Mouse (Mus musculus) liver, embryonic 15.5 days (tissue): ENCODE measurements at regions not wholly inside any gene's neighbourhood (a gene's known extent, or its start where the extent isn't known, plus 50 kb on each side); places are given as distances from the start of the nearest gene placed in this dataset.
A peak's percentile ranks its signal among the peaks of the same experiment; 100 is the strongest.

Source experiments
- ATAC-seq: fragments of 200-750 bp; cut with Nextera tagmentation; 2 replicates; pipeline ENCODE4 v1.8.0; 2017; ENCODE audit warnings: moderate number of reproducible peaks, mild to moderate bottlenecking, moderate library complexity; ENCODE audit not compliant: insufficient read depth
- H3K27ac ChIP-seq: fragments of 300-500 bp; sonication (generic); replicated peaks from 2 replicates; pipeline ENCODE4 v1.5.1; 2015; ENCODE audit warnings: mild to moderate bottlenecking, inconsistent platforms
- H3K27me3 ChIP-seq: fragments of 300-500 bp; sonication (generic); 2 replicates; pipeline ENCODE4 v1.6.1; 2015; ENCODE audit warnings: mild to moderate bottlenecking, inconsistent platforms
- H3K36me3 ChIP-seq: fragments of 300-500 bp; sonication (generic); replicated peaks from 2 replicates; pipeline ENCODE4 v1.6.1; 2015; ENCODE audit warnings: moderate library complexity, mild to moderate bottlenecking, inconsistent platforms
- H3K4me1 ChIP-seq: fragments of 300-500 bp; sonication (generic); replicated peaks from 2 replicates; pipeline ENCODE4 v1.6.1; 2015; ENCODE audit warnings: inconsistent platforms
- H3K4me2 ChIP-seq: fragments of 300-500 bp; sonication (generic); 2 replicates; pipeline ENCODE4 v1.6.1; 2015; ENCODE audit warnings: moderate library complexity, mild to moderate bottlenecking, inconsistent platforms
- H3K4me3 ChIP-seq: fragments of 300-500 bp; sonication (generic); replicated peaks from 2 replicates; pipeline ENCODE4 v1.5.1; 2015; ENCODE audit warnings: mild to moderate bottlenecking, inconsistent platforms
- H3K9ac ChIP-seq: fragments of 300-500 bp; sonication (generic); 2 replicates; pipeline ENCODE4 v1.6.1; 2015; ENCODE audit warnings: moderate library complexity, mild to moderate bottlenecking, inconsistent platforms
- H3K9me3 ChIP-seq: fragments of 300-500 bp; sonication (generic); replicated peaks from 2 replicates; pipeline ENCODE4 v1.6.1; 2016; ENCODE audit warnings: inconsistent platforms
- WGBS: fragments of 180-500 bp; shearing (Covaris S2); methylation state at CpG from one replicate; pipeline ENCODE4 v1.1.7; 2015; ENCODE audit warnings: mixed read lengths; ENCODE audit not compliant: insufficient replicate concordance; 5-methylcytosine and 5-hydroxymethylcytosine counted together

DNA sequence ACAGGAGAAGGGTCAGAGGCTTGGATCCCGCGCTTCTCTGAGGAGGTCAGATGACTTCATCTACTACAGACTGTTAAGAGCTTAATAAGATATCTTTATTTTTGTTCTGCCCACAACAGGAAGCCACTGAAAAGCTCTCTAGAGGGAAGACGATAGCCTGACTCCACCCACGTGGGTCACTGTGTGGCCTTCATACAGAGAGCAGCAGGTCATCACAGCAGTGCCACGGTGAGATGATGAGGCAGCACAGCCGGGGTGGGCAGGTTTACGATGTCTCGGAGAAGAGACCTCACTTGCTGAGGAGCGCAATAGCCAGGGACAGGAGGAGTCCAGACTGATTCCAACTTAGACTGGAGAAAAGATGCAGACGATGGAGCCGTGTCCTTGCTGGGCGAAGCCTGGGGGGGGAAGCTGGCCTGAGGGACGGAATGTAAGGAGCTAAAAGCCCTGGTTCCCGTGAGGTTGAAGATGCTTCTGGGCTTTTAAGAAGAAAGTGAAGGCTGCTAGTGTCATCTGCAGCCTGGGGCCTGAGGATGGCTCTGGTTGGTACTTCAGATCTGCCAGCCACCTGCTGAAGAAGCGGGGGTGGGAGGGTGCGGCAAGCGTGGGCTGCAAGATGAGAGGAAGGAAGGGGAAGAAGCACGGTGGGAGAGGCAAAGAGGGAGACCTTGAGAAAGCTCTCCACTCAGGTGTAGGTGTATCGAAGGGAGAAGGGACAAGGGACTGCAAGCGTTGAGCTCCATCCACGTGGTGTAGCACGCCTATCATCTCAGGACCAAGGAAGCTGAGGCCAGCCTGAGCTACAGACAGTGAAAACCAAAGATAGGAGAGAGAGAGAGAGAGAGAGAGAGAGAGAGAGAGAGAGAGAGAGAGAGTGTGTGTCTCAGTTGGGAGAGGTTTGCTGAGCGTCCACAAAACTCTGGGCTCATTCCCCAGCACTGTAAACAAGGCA lies 221.9 kb upstream of the Amigo2 start:
- peak; percentile 34; the same call in 1 of the 2 replicates for ATAC-seq
- no peak overlapping the region for H3K4me2 ChIP-seq
- H3K9me3 ChIP-seq, result no peaks in the 10 kb centered on the region

GRCm38 (mm10) chr15:97467781-97468485 lies 220.8 kb upstream of the Amigo2 start:
- Histone ChIP-seq H3K4me3 (no peak overlapping the region), H3K27me3 (no peaks in the 10 kb centered on the region), H3K36me3 (no peaks in the 10 kb centered on the region), H3K4me1 (0 out of 2 replicates have a peak, but pooled peaks cover 2% of the 10 kb centered on the region), H3K9ac (no peak overlapping the region), H3K4me2 (no peak overlapping the region), H3K9me3 (no peaks in the 10 kb centered on the region), H3K27ac (no peak overlapping the region)
- ATAC-seq, result no peak
- 70% methylated on average over 18 of the region's 18 CpGs for WGBS

More for the DNA sequence above, 221.9 kb upstream of the Amigo2 start:
- Histone ChIP-seq H3K4me1 (0 out of 2 replicates have a peak, but pooled peaks cover 2% of the 10 kb centered on the region), H3K4me3 (no peak overlapping the region), H3K27ac (no peak overlapping the region), H3K27me3 (no peaks in the 10 kb centered on the region), H3K9ac (no peak overlapping the region), H3K36me3 (no peaks in the 10 kb centered on the region)
- WGBS, result 37% methylated on average over 23 of the region's 23 CpGs

DNA sequence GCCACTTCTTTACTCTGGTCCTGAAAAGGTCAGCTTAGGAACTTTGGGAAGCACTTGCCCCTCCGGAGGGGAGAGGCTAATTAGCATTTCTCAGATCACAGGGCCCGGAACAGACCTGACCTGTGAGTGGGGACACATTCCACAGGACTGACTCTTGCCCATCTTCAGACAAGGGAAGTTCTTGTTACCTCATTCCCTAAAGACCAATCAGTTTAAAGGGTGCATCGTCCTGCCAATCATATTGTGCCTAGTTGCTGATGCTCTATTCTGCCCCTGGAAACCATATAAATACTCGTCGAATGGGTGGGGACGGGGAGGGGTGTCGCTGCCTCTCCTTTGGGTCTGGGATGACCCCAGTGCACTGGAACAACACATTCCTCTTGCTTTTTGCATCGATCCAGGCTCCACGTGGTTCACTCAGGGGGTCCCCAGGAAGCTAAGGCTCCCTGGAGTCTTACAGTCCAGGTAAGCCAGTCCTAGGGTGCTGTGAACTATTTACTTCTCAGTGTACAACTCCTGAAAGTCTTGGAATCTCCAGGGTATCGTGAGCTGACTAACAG lies 219.9 kb upstream of the Amigo2 start:
- H3K4me3 ChIP-seq, result no peak overlapping the region
- H3K27ac ChIP-seq, result no peak overlapping the region
- 0 out of 2 replicates have a peak, but pooled peaks cover 2% of the 10 kb centered on the region for H3K4me1 ChIP-seq
- ATAC-seq, result no peak
- WGBS, result 66% methylated on average over 10 of the region's 10 CpGs
- no peak overlapping the region for H3K9ac ChIP-seq
- no peaks in the 10 kb centered on the region for H3K27me3 ChIP-seq
- no peak overlapping the region for H3K4me2 ChIP-seq
- no peaks in the 10 kb centered on the region for H3K36me3 ChIP-seq
- no peaks in the 10 kb centered on the region for H3K9me3 ChIP-seq

GRCm38 (mm10) chr15:97466110-97466509 lies 219.0 kb upstream of the Amigo2 start:
- ATAC-seq, result no peak
- WGBS, result 36% methylated on average over 3 of the region's 3 CpGs
- no peak overlapping the region for H3K4me2 ChIP-seq

DNA sequence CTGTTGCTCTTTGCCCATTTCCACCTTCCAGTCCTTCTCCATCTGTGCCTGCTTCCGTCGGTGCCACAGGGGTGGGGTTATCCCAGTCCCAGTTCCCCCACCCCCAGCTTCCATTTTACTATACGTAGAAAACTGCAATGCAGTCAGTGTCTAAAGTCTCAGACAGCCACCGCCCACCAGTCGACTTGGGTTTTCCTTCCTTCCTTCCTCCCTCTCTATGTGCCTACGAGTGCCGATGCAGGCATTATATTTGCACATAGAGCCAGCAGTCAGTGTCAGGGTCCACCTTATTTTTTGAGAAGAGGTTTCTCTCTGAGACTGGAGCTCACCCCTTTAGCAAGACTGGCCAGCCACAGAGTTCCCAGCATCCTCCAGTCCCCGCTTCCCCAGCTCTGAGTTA lies 218.3 kb upstream of the Amigo2 start:
- WGBS, result 34% methylated on average over 8 of the region's 8 CpGs
- no peak overlapping the region for H3K27ac ChIP-seq
- H3K4me1 ChIP-seq, result 0 out of 2 replicates have a peak, but pooled peaks cover 2% of the 10 kb centered on the region
- no peaks in the 10 kb centered on the region for H3K36me3 ChIP-seq
- ATAC-seq, result no peak
- no peaks in the 10 kb centered on the region for H3K27me3 ChIP-seq
- H3K4me2 ChIP-seq, result no peak overlapping the region
- no peaks in the 10 kb centered on the region for H3K9me3 ChIP-seq
- no peak overlapping the region for H3K9ac ChIP-seq
- H3K4me3 ChIP-seq, result no peak overlapping the region

More at GRCm38 (mm10) chr15:97466110-97466509, 219.0 kb upstream of the Amigo2 start:
- Histone ChIP-seq H3K27ac (no peak overlapping the region), H3K4me3 (no peak overlapping the region), H3K9ac (no peak overlapping the region), H3K4me1 (0 out of 2 replicates have a peak, but pooled peaks cover 2% of the 10 kb centered on the region), H3K27me3 (no peaks in the 10 kb centered on the region), H3K9me3 (no peaks in the 10 kb centered on the region), H3K36me3 (no peaks in the 10 kb centered on the region)

- Histone ChIP-seq H3K4me2 (no peak overlapping the region), H3K4me1 (0 out of 2 replicates have a peak, but pooled peaks cover 2% of the 10 kb centered on the region), H3K9me3 (no peaks in the 10 kb centered on the region), H3K9ac (no peak overlapping the region), H3K27ac (no peak overlapping the region), H3K36me3 (no peaks in the 10 kb centered on the region), H3K4me3 (no peak overlapping the region), H3K27me3 (no peaks in the 10 kb centered on the region)
- WGBS, result 78% methylated on average over 9 of the region's 9 CpGs
- no peak for ATAC-seq
Observed at GRCm38 (mm10) chr15:97464737-97465136, 217.7 kb upstream of the Amigo2 start.

DNA sequence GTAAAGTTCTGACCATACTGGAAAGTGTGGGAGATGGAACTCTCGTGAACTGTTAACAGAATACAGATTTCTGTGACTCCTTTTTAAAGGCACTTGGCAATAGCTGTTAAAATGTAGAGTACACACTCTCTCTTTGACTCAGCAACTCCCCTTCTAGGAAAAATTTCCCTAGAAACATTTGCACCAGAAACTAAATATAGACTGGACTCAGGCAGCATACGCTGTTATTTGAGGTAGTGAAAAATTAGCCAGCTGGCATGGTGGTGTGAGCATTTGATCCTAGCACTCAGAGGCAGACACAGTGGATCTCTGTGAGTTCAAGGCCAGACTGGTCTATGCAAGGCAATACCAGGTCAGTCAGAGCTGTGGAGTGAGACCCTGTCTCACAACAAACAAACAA lies 215.5 kb upstream of the Amigo2 start:
- no peaks in the 10 kb centered on the region for H3K9me3 ChIP-seq
- WGBS, result 70% methylated on average over 2 of the region's 2 CpGs
- ATAC-seq, result no peak
- no peaks in the 10 kb centered on the region for H3K27me3 ChIP-seq
- no peaks in the 10 kb centered on the region for H3K36me3 ChIP-seq
- H3K27ac ChIP-seq, result no peak overlapping the region
- H3K4me3 ChIP-seq, result no peak overlapping the region
- H3K4me1 ChIP-seq, result peaks cover 11% of the 10 kb centered on the region; the same call in 1 of the 2 replicates
- H3K4me2 ChIP-seq, result no peak overlapping the region
- no peak overlapping the region for H3K9ac ChIP-seq

DNA sequence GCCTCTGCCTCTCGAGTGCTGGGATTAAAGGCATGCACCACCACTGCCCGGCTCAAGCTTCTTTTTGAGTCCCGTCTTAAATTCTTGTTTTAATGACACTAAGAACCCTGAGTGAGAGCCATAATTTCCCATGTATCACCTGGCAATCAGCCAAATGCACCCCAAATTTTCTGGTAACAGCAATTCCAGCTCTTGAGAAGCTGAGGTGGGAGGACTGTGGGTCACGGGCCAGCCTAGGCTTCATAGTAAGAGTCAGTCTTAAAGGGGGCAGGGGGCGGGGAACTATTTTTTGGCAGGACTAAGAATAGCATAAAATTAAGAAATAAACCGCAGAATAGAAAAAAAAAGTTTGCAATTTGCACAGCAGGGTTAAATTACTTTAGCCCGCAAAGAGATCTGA lies 214.9 kb upstream of the Amigo2 start:
- H3K4me2 ChIP-seq, result no peak overlapping the region
- H3K36me3 ChIP-seq, result no peaks in the 10 kb centered on the region
- H3K27me3 ChIP-seq, result no peaks in the 10 kb centered on the region
- no peak for ATAC-seq
- no peaks in the 10 kb centered on the region for H3K9me3 ChIP-seq
- H3K4me1 ChIP-seq, result peaks cover 11% of the 10 kb centered on the region; the same call in 1 of the 2 replicates
- H3K4me3 ChIP-seq, result no peak overlapping the region
- no peak overlapping the region for H3K9ac ChIP-seq
- 73% methylated on average over 7 of the region's 7 CpGs for WGBS
- H3K27ac ChIP-seq, result no peak overlapping the region

DNA sequence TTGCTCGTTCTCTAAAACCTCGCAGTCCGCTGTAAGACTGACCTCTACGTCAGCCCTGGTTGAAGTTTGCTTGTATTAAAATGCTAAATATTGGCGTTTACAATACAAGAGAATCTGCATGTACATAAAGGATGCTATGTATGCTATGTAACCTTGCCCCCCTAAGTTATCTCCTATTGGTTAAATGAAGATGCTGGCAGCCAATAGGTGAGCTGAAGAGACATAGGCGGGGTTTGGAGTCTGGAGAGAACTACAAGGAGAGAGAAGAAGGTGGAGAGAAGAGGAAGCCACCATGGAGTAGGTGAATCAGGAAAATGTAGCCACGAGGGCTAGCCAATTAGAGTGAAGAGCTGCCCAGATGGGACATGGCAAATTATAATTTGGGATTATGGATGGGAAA lies 214.0 kb upstream of the Amigo2 start:
- peaks cover 11% of the 10 kb centered on the region; the same call in 1 of the 2 replicates for H3K4me1 ChIP-seq
- H3K27ac ChIP-seq, result no peak overlapping the region
- WGBS, result 60% methylated on average over 7 of the region's 7 CpGs
- H3K4me3 ChIP-seq, result no peak overlapping the region
- H3K4me2 ChIP-seq, result no peak overlapping the region
- H3K36me3 ChIP-seq, result no peaks in the 10 kb centered on the region
- no peaks in the 10 kb centered on the region for H3K9me3 ChIP-seq
- H3K27me3 ChIP-seq, result no peaks in the 10 kb centered on the region
- no peak overlapping the region for H3K9ac ChIP-seq
- ATAC-seq, result no peak

DNA sequence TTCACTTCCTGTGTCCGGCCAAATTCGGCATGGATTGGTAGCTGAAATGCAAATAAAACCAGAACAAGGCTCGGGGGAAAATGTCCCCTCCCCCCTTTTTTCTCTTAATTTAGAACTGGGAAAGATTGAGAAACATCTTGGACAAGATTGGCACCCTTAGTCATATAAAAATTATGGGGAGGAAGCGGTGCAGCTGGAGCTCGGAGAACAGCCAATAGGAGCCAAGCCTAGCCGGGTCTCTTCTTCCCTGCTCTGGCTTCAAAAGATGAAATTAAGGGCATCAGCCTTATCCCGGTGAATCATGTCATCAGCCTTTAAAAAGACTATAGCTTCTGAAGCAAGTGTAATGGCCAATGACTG lies 213.3 kb upstream of the Amigo2 start:
- Histone ChIP-seq H3K9ac (no peak overlapping the region), H3K4me2 (no peak overlapping the region), H3K36me3 (no peaks in the 10 kb centered on the region), H3K4me1 (peaks cover 11% of the 10 kb centered on the region; the same call in 1 of the 2 replicates), H3K4me3 (no peak overlapping the region), H3K27me3 (no peaks in the 10 kb centered on the region), H3K27ac (no peak overlapping the region), H3K9me3 (no peaks in the 10 kb centered on the region)
- ATAC-seq, result no peak
- 67% methylated on average over 7 of the region's 7 CpGs for WGBS
